Mouse (Mus musculus): ENCODE data around the gene Ttc34. TPM values are rescaled to one million over a fixed set of nuclear protein-coding genes. Genes with fewer than 3 reads are reported as not detected.

Ttc34 gene
- total and polyA plus RNA-seq, 2 experiments from 2014 or later = 3.3 to 3.9 TPM

DNA sequence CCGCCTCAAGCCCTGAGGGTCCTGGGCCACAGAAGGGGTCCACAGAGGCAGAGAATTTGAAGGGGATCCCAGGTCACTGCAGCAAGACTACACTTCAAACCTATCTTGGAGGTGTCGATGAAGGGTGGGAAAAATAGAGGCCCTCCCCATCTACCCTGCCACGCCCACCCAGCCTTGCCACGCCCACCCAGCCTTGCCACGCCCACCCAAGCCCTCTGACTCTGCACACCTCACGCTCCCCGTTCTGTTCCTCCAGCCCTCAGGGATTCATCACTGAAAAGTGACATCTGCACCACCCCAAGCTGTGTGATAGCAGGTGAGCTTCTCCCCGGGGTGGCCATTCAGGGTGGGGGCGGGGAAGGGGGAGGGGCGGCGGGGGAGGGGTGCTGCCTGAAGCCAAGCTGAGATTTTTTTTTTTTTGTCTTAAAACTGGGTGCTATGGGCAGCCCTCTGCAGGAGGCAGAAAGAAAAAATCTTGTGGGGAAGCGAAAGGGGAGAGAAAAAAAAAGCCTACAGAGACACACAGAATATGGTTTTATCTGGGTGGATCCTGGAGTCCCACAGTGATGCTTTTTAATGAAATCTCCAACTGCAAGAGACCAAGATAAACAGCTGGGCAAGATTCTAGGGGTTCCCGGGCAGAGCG is 44.9 kb downstream of the Ttc34 start:
- Histone ChIP-seq H3K27ac (ENCODE audit: low read depth, low read length) (no peak overlapping the region), H3K4me2 (ENCODE audit: low read depth, low read length, poor library complexity, severe bottlenecking) (no peak overlapping the region), H3K4me1 (ENCODE audit: insufficient read depth, low read length) (0 out of 2 replicates have a peak, but pooled peaks cover 5% of the 10 kb centered on the region), H3K36me3 (ENCODE audit: insufficient read depth, low read length) (no peaks in the 10 kb centered on the region), H3K4me3 (ENCODE audit: low read depth, low read length) (no peak overlapping the region), H3K9ac (replicated peaks; ENCODE audit: low read length, poor library complexity, severe bottlenecking) (no peak overlapping the region), H3K9me3 (ENCODE audit: low read length) (no peaks in the 10 kb centered on the region), H3K27me3 (ENCODE audit: insufficient read depth, low read length) (no peaks in the 10 kb centered on the region)
- WGBS = 27% methylated on average over 12 of the region's 14 CpGs
- ATAC-seq (ENCODE audit: low FRiP score) (no peak), DNase-seq (ENCODE audit: low spot score) (no peak)
- no peak for TF ChIP-seq CTCF (IDR thresholded peaks at IDR 0.05)

- H3K4me1 ChIP-seq (ENCODE audit: insufficient read depth, low read length) = no peaks in the 10 kb centered on the region
- H3K9ac ChIP-seq (replicated peaks; ENCODE audit: low read length, poor library complexity, severe bottlenecking) = no peak overlapping the region
- TF ChIP-seq CTCF (IDR thresholded peaks at IDR 0.05) = no peak
- ATAC-seq (ENCODE audit: low FRiP score) (no peak), DNase-seq (ENCODE audit: low spot score) (no peak)
- no peaks in the 10 kb centered on the region for H3K27me3 ChIP-seq (ENCODE audit: insufficient read depth, low read length)
- 88% methylated on average over 11 of the region's 11 CpGs for WGBS
- no peaks in the 10 kb centered on the region for H3K36me3 ChIP-seq (ENCODE audit: insufficient read depth, low read length)
- H3K9me3 ChIP-seq (ENCODE audit: low read length) = no peaks in the 10 kb centered on the region
- H3K27ac ChIP-seq (ENCODE audit: low read depth, low read length) = no peak overlapping the region
- H3K4me3 ChIP-seq (ENCODE audit: low read depth, low read length) = no peak overlapping the region
- H3K4me2 ChIP-seq (ENCODE audit: low read depth, low read length, poor library complexity, severe bottlenecking) = no peak overlapping the region
Observed at GRCm38 (mm10) chr4:154885416-154885815, 48.2 kb downstream of the Ttc34 start.

DNA sequence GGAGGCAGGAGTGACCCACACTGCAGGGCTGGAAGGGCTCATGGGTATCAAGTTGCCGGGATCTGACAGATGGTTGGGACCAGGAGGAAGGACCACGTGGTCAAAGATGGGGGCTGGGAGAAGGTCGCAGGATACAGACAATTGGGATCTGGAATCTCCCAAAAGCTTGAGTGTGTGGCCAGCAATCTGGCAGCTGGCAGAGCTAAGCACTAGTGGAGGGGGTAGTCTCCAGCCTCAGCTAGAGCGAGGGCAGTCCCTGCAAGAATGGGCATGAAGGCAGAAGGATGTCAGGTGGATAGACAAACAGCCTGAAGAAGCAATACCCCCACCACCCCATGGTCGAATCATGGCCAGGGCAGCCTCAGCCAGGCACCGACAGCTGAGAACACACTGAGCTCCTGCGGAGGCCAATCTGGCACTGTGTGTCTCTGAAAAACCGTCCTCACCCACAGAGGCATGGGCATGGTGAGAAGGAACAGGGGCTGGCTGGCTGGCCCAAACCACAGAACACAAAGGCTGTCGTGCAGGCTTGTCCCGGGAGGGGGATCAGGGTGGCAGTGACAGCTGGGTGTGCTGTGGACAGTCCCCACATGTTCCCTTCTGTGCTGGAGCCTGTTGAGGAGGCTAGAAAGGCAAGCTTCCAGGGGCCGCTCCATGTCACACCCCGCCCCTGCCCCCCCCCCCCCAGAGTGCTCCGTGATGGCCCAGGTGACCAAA is 49.8 kb downstream of the Ttc34 start:
- DNase-seq (ENCODE audit: low spot score) (peak; percentile 75), ATAC-seq (ENCODE audit: low FRiP score) (no peak)
- WGBS = 60% methylated on average over 13 of the region's 13 CpGs
- no peaks in the 10 kb centered on the region for H3K4me1 ChIP-seq (ENCODE audit: insufficient read depth, low read length)
- no peak overlapping the region for H3K9ac ChIP-seq (replicated peaks; ENCODE audit: low read length, poor library complexity, severe bottlenecking)
- H3K4me2 ChIP-seq (ENCODE audit: low read depth, low read length, poor library complexity, severe bottlenecking) = no peak overlapping the region
- no peaks in the 10 kb centered on the region for H3K36me3 ChIP-seq (ENCODE audit: insufficient read depth, low read length)
- no peaks in the 10 kb centered on the region for H3K9me3 ChIP-seq (ENCODE audit: low read length)
- H3K27me3 ChIP-seq (ENCODE audit: insufficient read depth, low read length) = no peaks in the 10 kb centered on the region
- no peak for TF ChIP-seq CTCF (IDR thresholded peaks at IDR 0.05)
- no peak overlapping the region for H3K27ac ChIP-seq (ENCODE audit: low read depth, low read length)
- H3K4me3 ChIP-seq (ENCODE audit: low read depth, low read length) = no peak overlapping the region

GRCm38 (mm10) chr4:154887593-154888250 is 50.5 kb downstream of the Ttc34 start:
- ATAC-seq (ENCODE audit: low FRiP score) (no peak), DNase-seq (ENCODE audit: low spot score) (no peak)
- Histone ChIP-seq H3K4me3 (ENCODE audit: low read depth, low read length) (no peak overlapping the region), H3K9ac (replicated peaks; ENCODE audit: low read length, poor library complexity, severe bottlenecking) (no peak overlapping the region), H3K27ac (ENCODE audit: low read depth, low read length) (no peak overlapping the region), H3K4me2 (ENCODE audit: low read depth, low read length, poor library complexity, severe bottlenecking) (no peak overlapping the region), H3K27me3 (ENCODE audit: insufficient read depth, low read length) (no peaks in the 10 kb centered on the region), H3K4me1 (ENCODE audit: insufficient read depth, low read length) (no peaks in the 10 kb centered on the region), H3K9me3 (ENCODE audit: low read length) (no peaks in the 10 kb centered on the region), H3K36me3 (ENCODE audit: insufficient read depth, low read length) (no peaks in the 10 kb centered on the region)
- no peak for TF ChIP-seq CTCF (IDR thresholded peaks at IDR 0.05)
- 83% methylated on average over 15 of the region's 15 CpGs for WGBS

GRCm38 (mm10) chr4:154890887-154891286 is 53.6 kb downstream of the Ttc34 start:
- Histone ChIP-seq H3K27me3 (ENCODE audit: insufficient read depth, low read length) (no peaks in the 10 kb centered on the region), H3K4me3 (ENCODE audit: low read depth, low read length) (no peak overlapping the region), H3K4me2 (ENCODE audit: low read depth, low read length, poor library complexity, severe bottlenecking) (no peak overlapping the region), H3K27ac (ENCODE audit: low read depth, low read length) (no peak overlapping the region), H3K9me3 (ENCODE audit: low read length) (no peaks in the 10 kb centered on the region), H3K9ac (replicated peaks; ENCODE audit: low read length, poor library complexity, severe bottlenecking) (no peak overlapping the region), H3K36me3 (ENCODE audit: insufficient read depth, low read length) (no peaks in the 10 kb centered on the region), H3K4me1 (ENCODE audit: insufficient read depth, low read length) (no peaks in the 10 kb centered on the region)
- 93% methylated on average over 14 of the region's 14 CpGs for WGBS
- TF ChIP-seq CTCF (IDR thresholded peaks at IDR 0.05) = no peak
- ATAC-seq (ENCODE audit: low FRiP score) (no peak), DNase-seq (ENCODE audit: low spot score) (no peak)

DNA sequence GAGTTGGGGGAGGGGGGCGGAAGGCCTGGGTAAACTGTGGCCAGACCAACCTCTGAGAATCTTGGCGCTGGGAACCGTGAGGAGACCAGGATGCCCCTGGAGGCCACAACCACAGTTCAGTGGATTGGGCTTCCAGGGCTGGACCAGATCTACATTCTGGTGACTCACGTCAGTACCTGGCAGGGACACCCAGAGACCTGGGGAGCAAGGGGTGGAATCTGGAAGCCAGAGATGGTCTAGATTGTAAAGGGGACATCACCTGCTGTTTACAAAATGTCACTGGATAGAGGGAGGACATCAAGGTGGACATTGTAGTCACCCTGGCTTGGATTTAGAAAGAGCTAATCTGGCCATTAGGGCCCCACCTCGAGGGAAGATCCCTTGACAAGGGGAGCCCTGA is 58.3 kb downstream of the Ttc34 start:
- no peaks in the 10 kb centered on the region for H3K9me3 ChIP-seq (ENCODE audit: low read length)
- WGBS = 82% methylated on average over 5 of the region's 5 CpGs
- no peak overlapping the region for H3K4me3 ChIP-seq (ENCODE audit: low read depth, low read length)
- ATAC-seq (ENCODE audit: low FRiP score) = no peak
- H3K27ac ChIP-seq (ENCODE audit: low read depth, low read length) = no peak overlapping the region
- no peaks in the 10 kb centered on the region for H3K36me3 ChIP-seq (ENCODE audit: insufficient read depth, low read length)
- no peak for DNase-seq (ENCODE audit: low spot score)
- H3K4me2 ChIP-seq (ENCODE audit: low read depth, low read length, poor library complexity, severe bottlenecking) = no peak overlapping the region
- peaks cover 16% of the 10 kb centered on the region for H3K4me1 ChIP-seq (ENCODE audit: insufficient read depth, low read length)
- no peak for TF ChIP-seq CTCF (IDR thresholded peaks at IDR 0.05)
- H3K27me3 ChIP-seq (ENCODE audit: insufficient read depth, low read length) = no peaks in the 10 kb centered on the region
- H3K9ac ChIP-seq (replicated peaks; ENCODE audit: low read length, poor library complexity, severe bottlenecking) = no peak overlapping the region

Data from midbrain, postnatal 0 days (tissue).